Mouse (Mus musculus): ENCODE data around the gene Shisa7. TPM values are rescaled to one million over a fixed set of nuclear protein-coding genes. Genes with fewer than 3 reads are reported as not detected.
"Not testable (repeated sequence)": the region's sequence is repeated elsewhere in the genome, so short reads cannot be mapped to it uniquely, and the experiment has no call there.

The Shisa7 gene
- total RNA-seq, 2 experiments from 2014 or later, result 172 to 204 TPM

- H3K4me3 ChIP-seq, result no peak overlapping the region
- TF ChIP-seq CTCF (conservative IDR thresholded peaks at IDR 0.05), result no peak
- no peak overlapping the region for H3K27ac ChIP-seq
- no peak for DNase-seq (ENCODE audit: low spot score in 2 of 2)
Observed at GRCm38 (mm10) chr7:4837639-4838038, 6.9 kb downstream of the Shisa7 start.

GRCm38 (mm10) chr7:4836351-4836792, 8.1 kb downstream of the Shisa7 start:
- peak overlapping the region; percentile 28; the same call in 1 of the 2 replicates for H3K27ac ChIP-seq
- no peak for DNase-seq (ENCODE audit: low spot score in 2 of 2)
- H3K4me3 ChIP-seq, result peak overlapping the region; percentile 51
- TF ChIP-seq CTCF (conservative IDR thresholded peaks at IDR 0.05), result peak; percentile 74

GRCm38 (mm10) chr7:4835631-4836327, 8.7 kb downstream of the Shisa7 start:
- DNase-seq (ENCODE audit: low spot score in 2 of 2), result no peak
- H3K4me3 ChIP-seq, result peak overlapping the region; percentile 51
- H3K27ac ChIP-seq, result peak overlapping the region; percentile 28; the same call in 1 of the 2 replicates
- TF ChIP-seq CTCF (conservative IDR thresholded peaks at IDR 0.05), result no peak

GRCm38 (mm10) chr7:4830476-4830875, 14.0 kb downstream of the Shisa7 start:
- DNase-seq (ENCODE audit: low spot score in 2 of 2), result no peak
- Histone ChIP-seq H3K27ac (no peak overlapping the region), H3K4me3 (no peak overlapping the region)
- TF ChIP-seq CTCF (conservative IDR thresholded peaks at IDR 0.05), result no peak

GRCm38 (mm10) chr7:4825365-4825764, 19.1 kb downstream of the Shisa7 start:
- no peak overlapping the region for H3K27ac ChIP-seq
- H3K4me3 ChIP-seq, result no peak overlapping the region
- TF ChIP-seq CTCF (conservative IDR thresholded peaks at IDR 0.05), result no peak
- DNase-seq (ENCODE audit: low spot score in 2 of 2), result no peak

GRCm38 (mm10) chr7:4822162-4822907, 22.2 kb downstream of the Shisa7 start:
- H3K4me3 ChIP-seq, result no peak overlapping the region
- peak overlapping the region; percentile 79 for H3K27ac ChIP-seq
- no peak for TF ChIP-seq CTCF (conservative IDR thresholded peaks at IDR 0.05)
- DNase-seq (ENCODE audit: low spot score in 2 of 2), result no peak

- Histone ChIP-seq H3K4me3 (no peak overlapping the region), H3K27ac (peak overlapping the region; percentile 79)
- no peak for TF ChIP-seq CTCF (conservative IDR thresholded peaks at IDR 0.05)
- peak in 1 of 2 experiments; percentile 67 for DNase-seq (ENCODE audit: low spot score in 2 of 2)
Observed at GRCm38 (mm10) chr7:4821690-4822089, 22.8 kb downstream of the Shisa7 start.

- not testable (repeated sequence) for H3K27ac ChIP-seq; DNase-seq (ENCODE audit: low spot score in 2 of 2); H3K4me3 ChIP-seq
Observed at GRCm38 (mm10) chr7:4820925-4821324, 23.6 kb downstream of the Shisa7 start.

- Histone ChIP-seq H3K27ac (no peak overlapping the region), H3K4me3 (no peak overlapping the region)
- no peak for TF ChIP-seq CTCF (conservative IDR thresholded peaks at IDR 0.05)
- no peak for DNase-seq (ENCODE audit: low spot score in 2 of 2)
Observed at GRCm38 (mm10) chr7:4816559-4816958, 27.9 kb downstream of the Shisa7 start.

- no peak for DNase-seq (ENCODE audit: low spot score in 2 of 2)
- Histone ChIP-seq H3K4me3 (peak overlapping the region; percentile 97), H3K27ac (peak overlapping the region; percentile 96)
- TF ChIP-seq CTCF (conservative IDR thresholded peaks at IDR 0.05), result no peak
Observed at GRCm38 (mm10) chr7:4813105-4813791, 31.2 kb downstream of the Shisa7 start.

GRCm38 (mm10) chr7:4812303-4813104, 32.0 kb downstream of the Shisa7 start, which contains the start of gene Ube2s:
Ube2s (minus strand) TSS chr7:4812590.
- peak within 1 kb of the TSS; percentile 97 for H3K4me3 ChIP-seq
- DNase-seq (ENCODE audit: low spot score in 2 of 2), result peak; percentile 97 to 99
- H3K27ac ChIP-seq, result peak within 1 kb of the TSS; percentile 96
- peak; percentile 36 for TF ChIP-seq CTCF (conservative IDR thresholded peaks at IDR 0.05)

GRCm38 (mm10) chr7:4811842-4812302, 32.6 kb downstream of the Shisa7 start:
- peak overlapping the region; percentile 96 for H3K27ac ChIP-seq
- no peak for DNase-seq (ENCODE audit: low spot score in 2 of 2)
- no peak for TF ChIP-seq CTCF (conservative IDR thresholded peaks at IDR 0.05)
- peak overlapping the region; percentile 97 for H3K4me3 ChIP-seq

GRCm38 (mm10) chr7:4811131-4811530, 33.4 kb downstream of the Shisa7 start:
- not testable (repeated sequence) for DNase-seq (ENCODE audit: low spot score in 2 of 2); H3K27ac ChIP-seq
- H3K4me3 ChIP-seq, result peak overlapping the region; percentile 97
